Mouse (Mus musculus) splenic B cell, adult 2 months (primary cell): Measurements from ENCODE around the gene Creb5.
A peak's percentile ranks its signal among the peaks of the same experiment; 100 is the strongest.

ENCODE experiments used
- DNase-seq: peaks from one replicate; pipeline ENCODE4 v3.0.0-alpha.2; 2011; ENCODE audit warnings: low read depth, low spot score
- H3K27me3 ChIP-seq: 2 replicates; pipeline ENCODE4 v1.6.1; 2012; ENCODE audit warnings: mild to moderate bottlenecking, low read length, moderate library complexity, mixed read lengths; ENCODE audit not compliant: control insufficient read depth, poor library complexity, insufficient read depth, severe bottlenecking
- H3K36me3 ChIP-seq: 2 replicates; pipeline ENCODE4 v1.6.1; 2012; ENCODE audit warnings: mild to moderate bottlenecking, low read length, moderate library complexity, mixed read lengths; ENCODE audit not compliant: control insufficient read depth, poor library complexity, insufficient read depth, severe bottlenecking

The Creb5 gene

GRCm38 (mm10) chr6:53445862-53446460 is 158.9 kb downstream of the Creb5 start:
- Histone ChIP-seq H3K27me3 (no peaks in the 10 kb centered on the region), H3K36me3 (no peaks in the 10 kb centered on the region)
- peak; percentile 43 for DNase-seq

DNA sequence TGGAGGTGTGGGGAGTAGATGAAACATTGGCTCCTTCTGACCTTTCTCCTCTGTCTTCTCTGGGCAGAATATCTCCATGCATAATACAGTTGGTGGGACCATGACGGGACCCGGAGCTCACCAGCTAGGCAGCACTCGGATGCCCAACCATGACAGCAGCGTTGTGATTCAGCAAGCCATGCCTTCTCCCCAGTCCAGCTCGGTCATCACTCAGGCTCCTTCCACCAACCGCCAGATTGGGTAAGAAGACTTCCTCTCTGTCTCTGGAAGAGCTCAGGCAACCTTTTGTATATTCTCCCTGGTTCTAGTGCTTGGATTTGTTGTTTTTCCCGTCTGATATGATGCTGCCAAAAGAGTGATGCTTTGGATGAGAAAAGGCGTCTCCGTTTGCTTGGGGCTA is 160.4 kb downstream of the Creb5 start:
- no peaks in the 10 kb centered on the region for H3K36me3 ChIP-seq
- no peaks in the 10 kb centered on the region for H3K27me3 ChIP-seq
- DNase-seq, result no peak

GRCm38 (mm10) chr6:53448317-53448870 is 161.3 kb downstream of the Creb5 start:
- Histone ChIP-seq H3K36me3 (no peaks in the 10 kb centered on the region), H3K27me3 (no peaks in the 10 kb centered on the region)
- DNase-seq, result peak; percentile 59

DNA sequence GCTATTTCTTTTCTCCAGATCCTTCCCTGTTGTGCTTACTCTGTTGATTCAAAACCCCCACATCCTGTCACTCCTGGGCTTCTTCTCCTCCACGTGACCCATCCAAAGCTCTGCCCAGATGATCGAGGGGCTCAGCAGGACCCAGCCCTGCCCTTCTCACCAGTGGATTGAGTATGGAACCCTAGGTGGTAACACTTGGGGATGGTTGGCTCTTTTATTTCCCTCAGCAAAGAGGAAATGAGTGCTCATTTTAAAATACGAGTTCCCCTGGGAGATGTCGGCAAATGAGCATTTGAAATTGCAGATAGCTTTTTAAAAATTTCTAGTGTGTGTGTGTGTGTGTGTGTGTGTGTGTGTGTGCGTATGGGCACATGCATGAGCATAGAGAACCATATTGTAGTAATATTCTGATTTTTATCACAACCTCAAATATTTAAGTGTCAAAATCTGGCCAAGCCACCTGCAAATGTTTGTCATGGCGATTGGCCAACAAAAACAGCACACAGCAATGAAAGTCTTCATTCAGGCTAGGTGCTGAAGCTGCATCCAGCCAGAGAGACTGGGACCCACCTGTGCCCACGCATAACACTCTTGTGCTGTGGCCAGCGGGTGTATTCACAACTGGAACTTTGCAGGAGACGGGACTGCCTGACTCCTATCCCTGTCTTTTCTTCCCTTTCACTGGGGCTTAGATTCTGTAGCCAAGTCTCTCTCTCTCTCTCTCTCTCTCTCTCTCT is 162.5 kb downstream of the Creb5 start:
- peak; percentile 68 for DNase-seq
- no peaks in the 10 kb centered on the region for H3K36me3 ChIP-seq

DNA sequence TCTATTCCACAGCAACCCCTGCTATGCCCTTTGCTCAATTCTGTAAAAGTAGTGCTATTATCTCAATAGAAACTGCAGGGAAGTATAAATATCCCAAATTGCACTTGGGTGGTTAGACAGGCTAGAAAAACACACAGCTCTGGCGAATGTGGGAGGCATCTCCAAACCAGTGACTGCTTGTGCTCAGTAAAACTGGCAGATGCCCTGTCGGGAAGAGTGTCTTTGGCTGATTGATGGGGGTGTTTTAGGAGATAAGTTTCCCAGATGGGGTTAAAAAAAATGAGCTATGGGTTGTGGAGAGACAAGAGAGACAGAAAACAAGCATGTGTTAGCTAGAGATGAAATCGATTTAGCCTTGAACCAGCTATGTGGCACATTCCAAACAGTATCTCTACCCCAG is 163.4 kb downstream of the Creb5 start:
- H3K36me3 ChIP-seq, result no peaks in the 10 kb centered on the region
- H3K27me3 ChIP-seq, result no peaks in the 10 kb centered on the region
- no peak for DNase-seq

More for the DNA sequence above, 162.5 kb downstream of the Creb5 start:
- no peaks in the 10 kb centered on the region for H3K27me3 ChIP-seq

- no peak for DNase-seq
- Histone ChIP-seq H3K27me3 (no peaks in the 10 kb centered on the region), H3K36me3 (no peaks in the 10 kb centered on the region)
These were observed 165.2 kb downstream of the Creb5 start for GRCm38 (mm10) chr6:53452240-53452639.

- DNase-seq, result peak; percentile 60
- H3K27me3 ChIP-seq, result no peaks in the 10 kb centered on the region
- no peaks in the 10 kb centered on the region for H3K36me3 ChIP-seq
These were observed 168.4 kb downstream of the Creb5 start for GRCm38 (mm10) chr6:53455442-53455841.

DNA sequence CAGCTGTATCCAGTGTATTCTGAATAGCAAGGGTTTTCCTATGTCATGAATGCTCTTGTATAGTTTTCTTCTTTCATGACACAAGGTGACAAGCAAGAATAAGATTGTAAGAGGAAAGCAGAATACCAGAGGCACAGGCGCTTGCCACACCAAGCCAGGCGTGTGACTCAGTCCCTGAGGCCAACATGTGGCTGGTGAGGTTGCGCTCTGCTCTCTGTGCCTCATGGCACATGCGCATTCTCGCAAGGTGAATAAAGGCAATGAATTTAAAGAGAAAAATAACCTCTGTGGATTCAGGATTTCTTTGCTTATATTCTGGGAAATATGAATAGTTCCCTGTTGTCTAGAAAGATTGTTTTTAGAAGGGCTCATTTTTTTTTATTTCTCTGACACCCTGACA is 169.0 kb downstream of the Creb5 start:
- no peaks in the 10 kb centered on the region for H3K36me3 ChIP-seq
- no peaks in the 10 kb centered on the region for H3K27me3 ChIP-seq
- DNase-seq, result no peak

DNA sequence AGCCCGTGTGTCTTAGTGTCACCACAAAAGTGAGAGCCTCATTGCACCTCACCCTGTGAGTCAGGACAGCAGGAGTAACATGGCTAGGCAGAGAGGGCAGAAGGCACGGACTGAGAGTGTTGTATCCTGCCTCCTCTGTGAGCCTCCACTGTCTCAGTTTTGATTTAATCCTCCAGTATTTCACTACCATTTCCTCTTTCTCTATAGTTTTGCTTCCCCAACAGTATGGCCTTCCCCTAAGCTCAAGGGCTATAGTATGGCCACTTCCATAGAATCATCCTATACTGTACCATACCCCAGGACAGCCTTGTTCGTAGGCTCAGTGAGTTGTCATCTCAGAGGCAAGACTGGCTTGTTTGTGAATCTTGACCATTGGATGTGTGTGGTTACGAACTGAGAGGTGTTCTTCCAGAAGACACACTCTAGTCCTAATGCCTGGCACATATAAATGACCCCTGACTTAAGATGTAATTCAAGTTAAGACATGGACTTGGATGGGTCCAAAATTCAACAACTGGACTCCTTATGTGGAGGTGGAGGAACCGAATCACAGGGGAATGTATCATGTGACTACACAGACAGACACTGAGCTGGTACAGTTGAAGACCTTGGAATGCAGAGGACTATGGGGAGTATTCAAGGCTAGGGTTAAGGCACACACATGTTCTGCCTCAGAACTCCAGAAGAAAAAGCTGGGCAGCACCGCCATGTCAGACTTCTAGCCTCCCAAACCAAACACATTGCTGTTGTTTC is 173.1 kb downstream of the Creb5 start:
- H3K36me3 ChIP-seq, result no peaks in the 10 kb centered on the region
- H3K27me3 ChIP-seq, result no peaks in the 10 kb centered on the region
- no peak for DNase-seq

DNA sequence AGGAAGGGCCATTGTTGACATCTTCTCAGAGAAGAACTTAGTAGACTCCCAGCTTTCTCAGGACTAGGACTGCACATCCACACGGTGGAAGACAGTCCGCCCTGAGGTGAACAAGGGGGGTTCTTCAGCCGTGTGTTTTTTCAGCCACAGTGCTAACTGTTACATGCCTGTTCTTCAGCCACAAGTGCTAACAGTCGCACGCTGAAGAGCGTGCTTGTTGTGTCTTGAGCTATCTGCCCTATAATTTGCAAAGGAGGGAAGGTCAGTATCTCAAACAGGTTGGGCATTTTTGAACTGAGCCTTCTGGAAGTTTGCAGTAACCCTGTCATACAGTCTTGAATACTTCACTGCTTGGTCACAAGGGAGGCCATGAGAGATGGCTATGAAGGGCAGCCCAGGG is 174.0 kb downstream of the Creb5 start:
- no peak for DNase-seq
- no peaks in the 10 kb centered on the region for H3K27me3 ChIP-seq
- H3K36me3 ChIP-seq, result no peaks in the 10 kb centered on the region

- Histone ChIP-seq H3K36me3 (no peaks in the 10 kb centered on the region), H3K27me3 (no peaks in the 10 kb centered on the region)
- DNase-seq, result no peak
These were observed 175.0 kb downstream of the Creb5 start for GRCm38 (mm10) chr6:53461775-53462770.

DNA sequence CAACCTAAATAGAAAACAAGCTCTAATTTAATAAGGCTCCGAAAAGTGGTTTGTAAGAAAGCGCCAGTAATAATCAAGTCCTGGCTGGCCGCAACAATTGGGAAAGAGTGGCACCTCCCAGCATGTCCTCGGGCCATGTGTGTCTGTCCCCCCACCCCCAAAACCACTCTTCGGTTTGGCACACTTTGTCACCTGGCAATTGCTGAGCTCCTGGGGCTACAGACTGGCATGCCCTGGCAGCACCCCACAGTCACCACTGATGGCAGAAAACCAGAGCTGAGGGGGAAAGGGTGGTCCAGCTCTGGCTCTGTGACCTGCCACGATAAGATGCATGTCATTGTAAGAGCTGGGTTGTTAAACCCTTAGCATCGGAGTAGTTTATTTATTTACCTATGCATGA is 175.7 kb downstream of the Creb5 start:
- H3K27me3 ChIP-seq, result no peaks in the 10 kb centered on the region
- DNase-seq, result no peak
- H3K36me3 ChIP-seq, result no peaks in the 10 kb centered on the region

DNA sequence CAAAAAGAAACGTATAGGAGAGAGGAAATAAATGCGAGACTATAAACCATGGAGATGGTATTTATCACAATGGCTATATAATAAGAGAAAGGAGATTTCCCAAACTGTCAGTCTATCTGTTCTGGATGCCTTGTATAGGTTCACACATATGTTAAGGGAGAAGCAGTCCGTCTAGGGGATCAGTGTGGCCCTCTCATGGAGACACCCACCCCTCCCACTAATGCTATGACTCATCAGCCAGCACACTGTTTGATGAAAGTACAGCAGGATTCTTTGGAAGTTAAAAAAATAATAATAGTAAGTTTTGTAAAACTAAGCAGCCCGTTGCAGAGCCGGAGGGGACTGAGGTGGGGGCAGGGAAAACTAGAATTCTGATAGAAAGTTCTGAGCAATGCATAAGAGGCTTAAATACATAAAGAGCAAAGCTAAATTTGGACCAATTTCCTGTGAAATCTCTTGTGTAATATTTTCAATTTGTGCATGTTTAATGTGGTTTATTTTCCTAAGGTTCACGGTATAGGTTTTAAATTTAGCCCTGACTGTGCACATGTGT is 176.3 kb downstream of the Creb5 start:
- no peaks in the 10 kb centered on the region for H3K36me3 ChIP-seq
- no peaks in the 10 kb centered on the region for H3K27me3 ChIP-seq
- no peak for DNase-seq

- H3K27me3 ChIP-seq, result no peaks in the 10 kb centered on the region
- no peak for DNase-seq
- no peaks in the 10 kb centered on the region for H3K36me3 ChIP-seq
These were observed 182.1 kb downstream of the Creb5 start for GRCm38 (mm10) chr6:53469204-53469603.
